Mouse (Mus musculus): ENCODE measurements around the gene Rnf145. TPM values are rescaled to one million over a fixed set of nuclear protein-coding genes. Genes with fewer than 3 reads are reported as not detected.
A peak's percentile ranks its signal among the peaks of the same experiment; 100 is the strongest.

Rnf145 gene
- polyA plus RNA-seq, 1 experiment from 2014 or later = 36.6 TPM

- no peaks in the 10 kb centered on the region for H3K4me1 ChIP-seq (ENCODE audit: control insufficient read depth, insufficient read depth, low read length)
- no peaks in the 10 kb centered on the region for H3K9me3 ChIP-seq (ENCODE audit: control insufficient read depth, low read length)
- no peak overlapping the region for H3K27ac ChIP-seq (ENCODE audit: low read length)
- H3K4me3 ChIP-seq (ENCODE audit: low read length) = no peak overlapping the region
- 68% methylated on average over 7 of the region's 7 CpGs for WGBS
- no peak overlapping the region for H3K4me2 ChIP-seq (ENCODE audit: low read depth, low read length)
- H3K36me3 ChIP-seq (ENCODE audit: control insufficient read depth, insufficient read depth, low read length) = no peaks in the 10 kb centered on the region
- peak; percentile 76 for ATAC-seq
- H3K27me3 ChIP-seq (replicated peaks; ENCODE audit: control insufficient read depth, insufficient read depth, low read length) = no peaks in the 10 kb centered on the region
- H3K9ac ChIP-seq (ENCODE audit: low read depth, low read length) = no peak overlapping the region
These were observed 33.6 kb upstream of the Rnf145 start for GRCm38 (mm10) chr11:44485089-44485736.

GRCm38 (mm10) chr11:44489117-44489516 is 29.6 kb upstream of the Rnf145 start:
- Histone ChIP-seq H3K9me3 (ENCODE audit: control insufficient read depth, low read length) (no peaks in the 10 kb centered on the region), H3K4me2 (ENCODE audit: low read depth, low read length) (no peak overlapping the region), H3K27ac (ENCODE audit: low read length) (no peak overlapping the region), H3K27me3 (replicated peaks; ENCODE audit: control insufficient read depth, insufficient read depth, low read length) (no peaks in the 10 kb centered on the region), H3K4me3 (ENCODE audit: low read length) (no peak overlapping the region), H3K36me3 (ENCODE audit: control insufficient read depth, insufficient read depth, low read length) (no peaks in the 10 kb centered on the region), H3K4me1 (ENCODE audit: control insufficient read depth, insufficient read depth, low read length) (no peaks in the 10 kb centered on the region), H3K9ac (ENCODE audit: low read depth, low read length) (no peak overlapping the region)
- no peak for ATAC-seq
- 96% methylated on average over 1 of the region's 1 CpGs for WGBS

- WGBS = 82% methylated on average over 5 of the region's 5 CpGs
- no peaks in the 10 kb centered on the region for H3K9me3 ChIP-seq (ENCODE audit: control insufficient read depth, low read length)
- H3K4me1 ChIP-seq (ENCODE audit: control insufficient read depth, insufficient read depth, low read length) = peaks cover 3% of the 10 kb centered on the region
- H3K36me3 ChIP-seq (ENCODE audit: control insufficient read depth, insufficient read depth, low read length) = no peaks in the 10 kb centered on the region
- no peak overlapping the region for H3K4me3 ChIP-seq (ENCODE audit: low read length)
- no peak; the same call in 1 of the 2 replicates for ATAC-seq
- H3K9ac ChIP-seq (ENCODE audit: low read depth, low read length) = no peak overlapping the region
- no peaks in the 10 kb centered on the region for H3K27me3 ChIP-seq (replicated peaks; ENCODE audit: control insufficient read depth, insufficient read depth, low read length)
- no peak overlapping the region for H3K27ac ChIP-seq (ENCODE audit: low read length)
- H3K4me2 ChIP-seq (ENCODE audit: low read depth, low read length) = no peak overlapping the region
These were observed 24.0 kb upstream of the Rnf145 start for GRCm38 (mm10) chr11:44494643-44495323.

DNA sequence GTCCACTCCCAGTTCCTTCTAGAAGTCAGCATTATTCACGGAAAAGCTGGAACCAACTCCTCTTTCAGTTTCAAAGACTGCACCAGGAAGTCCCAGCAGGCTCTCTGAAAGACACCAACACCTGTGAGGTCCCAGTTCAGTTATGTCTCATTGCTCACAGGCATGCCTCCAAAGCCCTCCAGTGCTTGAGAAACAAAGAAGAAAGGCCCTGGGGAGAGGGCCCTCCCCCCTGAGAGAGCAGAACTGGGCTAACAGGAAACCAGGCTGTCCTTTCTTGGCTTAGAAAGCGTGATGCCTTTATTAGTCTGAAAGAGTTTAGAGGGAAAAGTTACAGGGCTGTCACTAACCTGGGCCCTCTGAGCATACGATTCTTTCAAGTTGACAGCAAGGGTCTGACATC is 22.5 kb upstream of the Rnf145 start:
- 48% methylated on average over 3 of the region's 3 CpGs for WGBS
- Histone ChIP-seq H3K27me3 (replicated peaks; ENCODE audit: control insufficient read depth, insufficient read depth, low read length) (no peaks in the 10 kb centered on the region), H3K4me1 (ENCODE audit: control insufficient read depth, insufficient read depth, low read length) (peaks cover 3% of the 10 kb centered on the region), H3K9ac (ENCODE audit: low read depth, low read length) (no peak overlapping the region), H3K4me2 (ENCODE audit: low read depth, low read length) (no peak overlapping the region), H3K27ac (ENCODE audit: low read length) (peak overlapping the region; percentile 74), H3K4me3 (ENCODE audit: low read length) (no peak overlapping the region), H3K36me3 (ENCODE audit: control insufficient read depth, insufficient read depth, low read length) (no peaks in the 10 kb centered on the region), H3K9me3 (ENCODE audit: control insufficient read depth, low read length) (no peaks in the 10 kb centered on the region)
- ATAC-seq = peak; percentile 81

GRCm38 (mm10) chr11:44498412-44499272 is 20.1 kb upstream of the Rnf145 start:
- Histone ChIP-seq H3K9me3 (ENCODE audit: control insufficient read depth, low read length) (no peaks in the 10 kb centered on the region), H3K27me3 (replicated peaks; ENCODE audit: control insufficient read depth, insufficient read depth, low read length) (no peaks in the 10 kb centered on the region), H3K27ac (ENCODE audit: low read length) (no peak overlapping the region), H3K4me2 (ENCODE audit: low read depth, low read length) (no peak overlapping the region), H3K36me3 (ENCODE audit: control insufficient read depth, insufficient read depth, low read length) (no peaks in the 10 kb centered on the region), H3K4me1 (ENCODE audit: control insufficient read depth, insufficient read depth, low read length) (peaks cover 3% of the 10 kb centered on the region), H3K9ac (ENCODE audit: low read depth, low read length) (no peak overlapping the region), H3K4me3 (ENCODE audit: low read length) (no peak overlapping the region)
- 51% methylated on average over 13 of the region's 13 CpGs for WGBS
- no peak for ATAC-seq

- no peaks in the 10 kb centered on the region for H3K9me3 ChIP-seq (ENCODE audit: control insufficient read depth, low read length)
- H3K4me2 ChIP-seq (ENCODE audit: low read depth, low read length) = no peak overlapping the region
- no peaks in the 10 kb centered on the region for H3K36me3 ChIP-seq (ENCODE audit: control insufficient read depth, insufficient read depth, low read length)
- no peak overlapping the region for H3K4me3 ChIP-seq (ENCODE audit: low read length)
- 78% methylated on average over 7 of the region's 7 CpGs for WGBS
- H3K9ac ChIP-seq (ENCODE audit: low read depth, low read length) = no peak overlapping the region
- ATAC-seq = no peak
- H3K27ac ChIP-seq (ENCODE audit: low read length) = no peak overlapping the region
- peaks cover 3% of the 10 kb centered on the region for H3K4me1 ChIP-seq (ENCODE audit: control insufficient read depth, insufficient read depth, low read length)
- no peaks in the 10 kb centered on the region for H3K27me3 ChIP-seq (replicated peaks; ENCODE audit: control insufficient read depth, insufficient read depth, low read length)
These were observed 17.8 kb upstream of the Rnf145 start for GRCm38 (mm10) chr11:44500966-44501365.

- no peaks in the 10 kb centered on the region for H3K4me1 ChIP-seq (ENCODE audit: control insufficient read depth, insufficient read depth, low read length)
- no peak overlapping the region for H3K27ac ChIP-seq (ENCODE audit: low read length)
- no peak for ATAC-seq
- H3K4me3 ChIP-seq (ENCODE audit: low read length) = no peak overlapping the region
- no peaks in the 10 kb centered on the region for H3K36me3 ChIP-seq (ENCODE audit: control insufficient read depth, insufficient read depth, low read length)
- H3K9ac ChIP-seq (ENCODE audit: low read depth, low read length) = no peak overlapping the region
- 91% methylated on average over 2 of the region's 2 CpGs for WGBS
- H3K4me2 ChIP-seq (ENCODE audit: low read depth, low read length) = no peak overlapping the region
- H3K27me3 ChIP-seq (replicated peaks; ENCODE audit: control insufficient read depth, insufficient read depth, low read length) = no peaks in the 10 kb centered on the region
- H3K9me3 ChIP-seq (ENCODE audit: control insufficient read depth, low read length) = no peaks in the 10 kb centered on the region
These were observed 17.3 kb upstream of the Rnf145 start for GRCm38 (mm10) chr11:44501477-44501876.

- H3K4me2 ChIP-seq (ENCODE audit: low read depth, low read length) = no peak overlapping the region
- H3K27ac ChIP-seq (ENCODE audit: low read length) = no peak overlapping the region
- no peaks in the 10 kb centered on the region for H3K4me1 ChIP-seq (ENCODE audit: control insufficient read depth, insufficient read depth, low read length)
- H3K4me3 ChIP-seq (ENCODE audit: low read length) = no peak overlapping the region
- 62% methylated on average over 5 of the region's 5 CpGs for WGBS
- H3K27me3 ChIP-seq (replicated peaks; ENCODE audit: control insufficient read depth, insufficient read depth, low read length) = no peaks in the 10 kb centered on the region
- H3K9me3 ChIP-seq (ENCODE audit: control insufficient read depth, low read length) = no peaks in the 10 kb centered on the region
- ATAC-seq = no peak
- H3K36me3 ChIP-seq (ENCODE audit: control insufficient read depth, insufficient read depth, low read length) = no peaks in the 10 kb centered on the region
- H3K9ac ChIP-seq (ENCODE audit: low read depth, low read length) = no peak overlapping the region
These were observed 15.8 kb upstream of the Rnf145 start for GRCm38 (mm10) chr11:44502931-44503330.

GRCm38 (mm10) chr11:44504146-44504545 is 14.6 kb upstream of the Rnf145 start:
- Histone ChIP-seq H3K27me3 (replicated peaks; ENCODE audit: control insufficient read depth, insufficient read depth, low read length) (no peaks in the 10 kb centered on the region), H3K9me3 (ENCODE audit: control insufficient read depth, low read length) (no peaks in the 10 kb centered on the region), H3K9ac (ENCODE audit: low read depth, low read length) (no peak overlapping the region), H3K4me2 (ENCODE audit: low read depth, low read length) (no peak overlapping the region), H3K27ac (ENCODE audit: low read length) (no peak overlapping the region), H3K36me3 (ENCODE audit: control insufficient read depth, insufficient read depth, low read length) (no peaks in the 10 kb centered on the region), H3K4me3 (ENCODE audit: low read length) (no peak overlapping the region), H3K4me1 (ENCODE audit: control insufficient read depth, insufficient read depth, low read length) (no peaks in the 10 kb centered on the region)
- no peak for ATAC-seq
- WGBS = 83% methylated on average over 7 of the region's 7 CpGs
